Mouse (Mus musculus) limb, embryonic 12.5 days (tissue): ENCODE results near the gene Stk39. TPM values are rescaled to one million over a fixed set of nuclear protein-coding genes. Genes with fewer than 3 reads are reported as not detected.
A peak's percentile ranks its signal among the peaks of the same experiment; 100 is the strongest.

ENCODE experiments used
- ATAC-seq: fragments of 200-750 bp; cut with Nextera tagmentation; 2 replicates; pipeline ENCODE4 v1.8.0; 2017; ENCODE audit warnings: low read depth, moderate TSS enrichment; ENCODE audit not compliant: insufficient number of reproducible peaks, insufficient read depth, low FRiP score, low TSS enrichment
- H3K27ac ChIP-seq: fragments of 300-500 bp; sonication (generic); 2 replicates; pipeline ENCODE4 v1.5.1; 2016; ENCODE audit warnings: mild to moderate bottlenecking, moderate library complexity
- H3K27me3 ChIP-seq: fragments of 300-500 bp; sonication (generic); 2 replicates; pipeline ENCODE4 v1.6.1; 2016; ENCODE audit warnings: mild to moderate bottlenecking, moderate library complexity
- H3K36me3 ChIP-seq: fragments of 300-500 bp; sonication (generic); 2 replicates; pipeline ENCODE4 v1.6.1; 2016; ENCODE audit warnings: mild to moderate bottlenecking, moderate library complexity
- H3K4me1 ChIP-seq: fragments of 300-500 bp; sonication (generic); replicated peaks from 2 replicates; pipeline ENCODE4 v1.6.1; 2016
- H3K4me2 ChIP-seq: fragments of 300-500 bp; sonication (generic); 2 replicates; pipeline ENCODE4 v1.6.1; 2016; ENCODE audit warnings: mild to moderate bottlenecking, moderate library complexity
- H3K4me3 ChIP-seq: fragments of 300-500 bp; sonication (generic); replicated peaks from 2 replicates; pipeline ENCODE4 v1.5.1; 2016; ENCODE audit warnings: mild to moderate bottlenecking
- H3K9ac ChIP-seq: fragments of 300-500 bp; sonication (generic); replicated peaks from 2 replicates; pipeline ENCODE4 v1.6.1; 2016; ENCODE audit warnings: mild to moderate bottlenecking, moderate library complexity
- H3K9me3 ChIP-seq: fragments of 300-500 bp; sonication (generic); 2 replicates; pipeline ENCODE4 v1.6.1; 2016; ENCODE audit warnings: mild to moderate bottlenecking, moderate library complexity
- WGBS: fragments of 180-500 bp; shearing (Covaris S2); methylation state at CpG from one replicate; pipeline ENCODE4 v1.1.7; 2016; 5-methylcytosine and 5-hydroxymethylcytosine counted together
- polyA plus RNA-seq: library from polyadenylated mRNA; unstranded; fragments of >200 nt; fragmentation: Nextera tagmentation; extraction: Ambion mirVana; gene quantifications from 2 replicates; pipeline ENCODE4 v1.2.1, GENCODE M21; 2016

Gene Stk39
- polyA plus RNA-seq, 1 experiment from 2014 or later, result 18.5 TPM

DNA sequence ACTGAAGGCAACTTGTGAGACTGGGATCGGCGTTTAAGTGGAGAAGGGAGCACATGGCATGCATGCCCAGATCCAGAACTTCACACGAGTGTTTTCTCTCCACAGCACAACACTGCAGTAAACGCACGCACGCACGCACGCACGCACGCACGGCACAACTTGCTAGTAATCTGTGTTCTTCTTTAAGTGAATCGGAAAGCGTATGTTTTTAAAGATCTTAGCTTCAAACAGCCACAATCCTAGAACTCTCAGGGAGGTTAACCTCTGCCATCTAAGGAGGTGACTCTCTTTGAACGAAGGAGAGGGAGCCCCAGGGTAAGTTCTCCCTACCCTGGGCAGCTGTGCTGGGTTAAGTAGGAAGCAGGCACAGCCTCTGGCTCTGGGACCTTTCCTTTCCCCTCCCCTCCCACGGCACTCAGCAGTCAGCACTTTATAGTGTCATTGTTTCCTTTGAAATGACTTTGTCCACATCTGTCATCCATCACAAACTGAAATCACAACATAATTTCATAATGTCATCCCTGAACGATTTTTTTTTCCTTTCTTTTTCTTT, 66.8 kb downstream of the Stk39 start:
- Histone ChIP-seq H3K4me1 (peaks cover 56% of the 10 kb centered on the region), H3K9ac (0 out of 2 replicates have a peak overlapping the region, but pooled peaks have one; percentile 8), H3K27ac (peak overlapping the region; percentile 66), H3K4me3 (0 out of 2 replicates have a peak overlapping the region, but pooled peaks have one; percentile 15), H3K36me3 (no peaks in the 10 kb centered on the region), H3K27me3 (no peaks in the 10 kb centered on the region), H3K9me3 (no peaks in the 10 kb centered on the region), H3K4me2 (peak overlapping the region; percentile 51)
- 11% methylated on average over 16 of the region's 16 CpGs for WGBS
- no peak for ATAC-seq

DNA sequence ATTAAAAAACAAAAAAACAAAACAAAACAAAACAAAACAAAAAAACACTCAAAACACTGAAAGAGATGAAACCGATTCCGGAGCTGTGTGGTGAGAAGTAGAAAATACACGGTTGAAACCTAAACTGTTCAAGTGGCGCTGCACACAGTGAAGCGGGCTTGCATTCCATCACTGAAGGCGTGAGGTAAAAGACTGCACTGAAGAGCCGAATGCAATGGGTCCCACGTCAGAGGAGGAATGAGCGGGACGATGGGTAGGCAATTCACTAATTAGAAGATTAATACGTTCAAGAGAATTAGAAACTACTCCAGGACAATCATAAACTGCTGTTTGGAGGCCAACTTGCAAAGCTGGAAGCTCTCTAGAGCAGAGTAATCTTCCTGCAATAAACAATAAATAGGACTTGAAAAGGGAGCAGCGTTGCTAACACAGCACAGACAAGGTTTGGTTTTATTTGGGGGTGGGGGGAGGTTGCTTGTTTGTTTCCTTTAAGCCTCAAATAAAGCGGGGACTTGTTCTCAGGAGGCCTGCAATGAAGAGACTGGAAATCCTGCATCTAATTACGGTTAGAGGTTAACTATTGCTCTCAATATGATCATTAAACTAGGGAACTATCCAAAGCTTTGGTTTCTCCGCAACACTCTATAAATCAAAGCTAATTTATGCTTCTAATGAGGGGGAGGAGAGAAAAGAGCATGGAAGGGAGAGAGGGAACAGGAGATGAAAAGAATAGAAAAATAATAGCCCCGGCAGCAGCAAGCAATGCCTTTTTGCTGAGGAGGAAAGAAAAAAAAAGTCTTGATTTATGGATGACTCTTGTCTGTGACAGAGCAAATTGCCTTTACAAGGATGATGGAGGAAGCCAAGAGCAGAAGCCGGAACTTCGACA, 67.5 kb downstream of the Stk39 start:
- H3K9ac ChIP-seq, result 0 out of 2 replicates have a peak overlapping the region, but pooled peaks have one; percentile 8
- H3K4me2 ChIP-seq, result peak overlapping the region; percentile 51
- H3K36me3 ChIP-seq, result no peaks in the 10 kb centered on the region
- peak overlapping the region; percentile 66 for H3K27ac ChIP-seq
- no peaks in the 10 kb centered on the region for H3K27me3 ChIP-seq
- WGBS, result 8% methylated on average over 18 of the region's 18 CpGs
- H3K9me3 ChIP-seq, result no peaks in the 10 kb centered on the region
- H3K4me1 ChIP-seq, result peaks cover 49% of the 10 kb centered on the region
- peak overlapping the region; percentile 15 for H3K4me3 ChIP-seq
- ATAC-seq, result no peak

DNA sequence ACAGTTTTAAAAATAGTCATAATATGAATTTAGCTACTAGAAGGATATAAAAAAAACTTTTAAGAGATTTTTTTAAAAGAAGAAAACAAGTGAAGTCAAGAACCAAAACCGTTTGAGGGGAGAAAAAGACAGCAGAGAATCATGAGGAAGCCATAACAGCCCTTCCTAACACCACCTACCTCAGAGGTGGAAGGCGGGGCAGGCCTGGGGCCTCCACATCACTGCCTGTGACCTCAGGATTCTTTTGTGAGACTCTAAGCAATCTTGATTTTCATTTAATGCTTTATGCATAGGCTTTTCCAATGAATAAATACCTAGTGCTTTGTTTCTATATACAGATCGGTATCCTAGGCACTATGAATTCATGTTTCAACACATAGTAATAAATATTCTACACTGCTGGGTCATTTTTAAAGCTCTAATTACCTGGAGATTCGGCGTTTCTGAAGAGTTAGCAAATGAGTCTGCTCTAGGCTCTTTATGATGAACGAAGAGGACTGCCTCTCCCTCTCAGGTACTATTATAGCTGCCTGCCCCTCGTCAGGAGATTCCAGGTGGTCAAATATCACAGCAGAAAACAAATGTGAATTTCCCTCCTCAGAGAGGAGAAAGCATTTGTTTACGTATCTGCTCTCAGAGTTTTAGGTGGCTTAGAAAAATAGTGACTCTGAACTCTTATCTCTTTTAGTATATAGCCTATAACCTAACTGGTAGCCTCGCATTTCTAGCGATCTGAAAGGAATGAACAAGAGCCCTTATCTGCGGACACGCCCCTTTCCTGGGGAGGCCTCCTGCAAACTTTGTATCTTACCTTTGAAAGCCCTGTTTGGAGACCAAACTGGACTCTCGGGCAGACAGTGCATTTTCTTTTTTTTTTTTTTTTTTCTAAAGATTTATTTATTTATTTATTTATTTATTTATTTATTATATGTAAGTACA, 78.2 kb downstream of the Stk39 start:
- no peaks in the 10 kb centered on the region for H3K27me3 ChIP-seq
- H3K4me3 ChIP-seq, result no peak overlapping the region
- no peak overlapping the region for H3K4me2 ChIP-seq
- H3K9ac ChIP-seq, result no peak overlapping the region
- peaks cover 11% of the 10 kb centered on the region; the same call in 1 of the 2 replicates for H3K36me3 ChIP-seq
- H3K9me3 ChIP-seq, result no peaks in the 10 kb centered on the region
- ATAC-seq, result no peak
- H3K4me1 ChIP-seq, result 0 out of 2 replicates have a peak, but pooled peaks cover 2% of the 10 kb centered on the region
- 74% methylated on average over 13 of the region's 13 CpGs for WGBS
- no peak overlapping the region for H3K27ac ChIP-seq

DNA sequence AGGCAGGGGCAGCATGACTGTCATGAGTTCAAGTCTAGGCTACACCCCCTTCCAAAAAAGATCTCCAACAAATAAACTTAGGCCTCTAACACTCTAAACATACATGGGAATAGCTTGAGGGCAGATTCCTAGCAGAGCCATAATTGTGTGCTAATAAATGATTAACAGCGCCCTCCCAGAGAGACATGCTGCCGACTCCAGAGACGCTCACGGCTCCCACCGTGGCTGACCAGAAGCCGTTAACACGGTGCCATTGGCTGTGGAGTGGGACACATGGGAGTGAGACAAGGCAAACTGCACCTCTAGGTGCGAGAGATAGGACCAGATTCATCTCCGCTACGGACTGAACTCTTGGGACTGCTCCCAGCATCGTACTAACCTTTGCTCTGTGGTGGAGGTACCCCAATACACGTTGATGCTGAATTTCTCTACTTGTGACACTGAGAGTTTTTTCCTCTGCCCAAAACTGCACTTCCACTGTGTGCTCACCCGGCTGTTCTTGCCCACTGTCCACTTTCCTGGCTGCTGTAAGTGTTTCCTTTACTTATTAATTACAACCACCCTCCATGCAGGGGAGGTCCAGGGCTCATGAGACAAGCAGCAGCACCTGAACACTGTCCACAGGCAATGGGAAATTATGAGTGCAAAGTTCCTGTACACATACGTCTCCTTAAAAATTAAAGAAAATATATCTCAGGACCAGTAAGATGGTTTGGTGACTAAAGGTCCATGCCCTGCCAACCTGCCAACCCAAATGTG, 84.1 kb downstream of the Stk39 start:
- no peak overlapping the region for H3K4me3 ChIP-seq
- H3K4me1 ChIP-seq, result peaks cover 6% of the 10 kb centered on the region
- H3K9me3 ChIP-seq, result no peaks in the 10 kb centered on the region
- no peak for ATAC-seq
- H3K4me2 ChIP-seq, result no peak overlapping the region
- no peaks in the 10 kb centered on the region for H3K27me3 ChIP-seq
- H3K9ac ChIP-seq, result no peak overlapping the region
- WGBS, result 68% methylated on average over 14 of the region's 14 CpGs
- no peak overlapping the region for H3K27ac ChIP-seq
- H3K36me3 ChIP-seq, result no peaks in the 10 kb centered on the region

DNA sequence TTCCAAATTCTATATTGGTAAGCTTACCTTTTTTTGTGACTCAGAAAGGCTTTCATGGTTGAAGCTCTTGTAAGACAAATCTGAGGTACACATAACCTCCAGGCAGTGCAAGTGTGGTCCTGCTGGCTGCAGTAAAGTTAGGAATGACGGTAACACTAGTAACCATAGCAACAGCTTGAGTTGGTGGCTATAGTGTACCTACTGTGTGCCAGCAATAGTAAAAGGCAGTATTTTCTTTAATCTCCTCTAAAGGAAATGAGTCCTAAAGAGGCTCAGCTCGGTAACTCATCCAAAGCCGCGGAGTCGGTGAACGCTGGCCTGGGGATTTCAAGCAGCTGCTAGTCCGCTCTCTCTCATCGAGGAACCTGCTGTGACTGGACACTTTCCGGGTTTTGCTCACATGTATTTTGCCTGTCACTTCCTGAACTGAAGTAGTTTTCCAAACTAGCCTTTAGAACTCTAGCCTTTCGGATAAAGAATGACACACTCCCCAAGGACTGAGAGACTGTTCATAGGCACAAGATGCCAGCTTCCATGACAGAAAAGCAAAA, 85.7 kb downstream of the Stk39 start:
- H3K9me3 ChIP-seq, result no peaks in the 10 kb centered on the region
- no peak overlapping the region for H3K27ac ChIP-seq
- peaks cover 18% of the 10 kb centered on the region for H3K4me1 ChIP-seq
- no peak overlapping the region for H3K4me2 ChIP-seq
- no peak overlapping the region for H3K9ac ChIP-seq
- 73% methylated on average over 10 of the region's 10 CpGs for WGBS
- ATAC-seq, result no peak
- H3K27me3 ChIP-seq, result no peaks in the 10 kb centered on the region
- H3K36me3 ChIP-seq, result no peaks in the 10 kb centered on the region
- no peak overlapping the region for H3K4me3 ChIP-seq

DNA sequence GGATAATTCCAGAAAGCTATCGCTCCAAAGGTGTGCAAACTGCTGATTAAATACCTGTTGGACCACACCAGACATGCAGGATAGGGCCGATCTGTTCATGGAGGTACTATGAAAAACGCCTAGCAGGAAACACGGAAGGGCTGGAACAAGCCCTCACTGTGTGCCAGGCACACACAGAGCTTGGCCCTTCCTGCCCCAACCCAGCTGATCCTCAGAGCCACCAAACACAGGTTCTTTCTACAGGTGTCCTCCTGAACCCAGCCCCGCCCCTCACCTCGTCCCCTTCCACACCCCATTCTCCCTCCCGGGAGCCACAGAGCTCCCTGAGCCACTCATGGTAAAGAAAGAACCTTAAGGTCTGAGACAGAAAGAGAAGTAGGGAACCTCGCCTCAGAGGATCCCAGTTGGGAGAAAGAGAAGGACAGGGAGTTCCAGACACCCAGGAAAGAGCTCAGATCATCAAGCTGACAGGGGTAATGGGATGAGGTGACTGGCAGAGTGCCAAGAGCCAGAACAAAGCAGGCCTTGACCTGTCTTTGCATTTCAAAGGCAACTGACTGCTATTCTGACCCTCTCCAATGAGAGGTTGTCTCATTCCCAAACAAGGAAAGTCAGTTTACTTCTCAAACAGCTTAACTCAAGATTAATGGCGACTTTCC, 86.3 kb downstream of the Stk39 start:
- Histone ChIP-seq H3K27me3 (no peaks in the 10 kb centered on the region), H3K9ac (no peak overlapping the region), H3K27ac (no peak overlapping the region), H3K9me3 (no peaks in the 10 kb centered on the region), H3K4me3 (no peak overlapping the region), H3K36me3 (no peaks in the 10 kb centered on the region), H3K4me1 (peaks cover 23% of the 10 kb centered on the region), H3K4me2 (no peak overlapping the region)
- 76% methylated on average over 9 of the region's 9 CpGs for WGBS
- ATAC-seq, result no peak

DNA sequence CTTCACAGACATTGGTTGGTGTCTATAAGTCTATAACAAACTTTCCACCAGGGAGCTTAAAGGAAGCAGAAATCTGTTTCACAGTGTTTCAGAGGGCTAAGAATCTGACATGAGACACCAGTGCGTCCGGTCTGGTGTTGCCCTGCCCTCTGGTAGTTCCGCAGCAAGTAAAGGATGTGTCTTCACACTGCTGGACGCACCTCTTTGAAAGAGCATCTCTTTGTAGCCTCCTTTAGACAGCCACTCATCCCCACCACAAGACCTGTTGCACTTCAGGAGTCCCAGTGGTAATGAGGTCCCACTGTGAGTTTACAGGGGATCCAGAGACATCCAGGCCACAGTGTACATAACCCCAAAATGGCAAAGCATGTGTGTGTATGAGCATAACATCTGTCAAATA, 88.1 kb downstream of the Stk39 start:
- H3K4me2 ChIP-seq, result no peak overlapping the region
- H3K27ac ChIP-seq, result no peak overlapping the region
- H3K9me3 ChIP-seq, result no peaks in the 10 kb centered on the region
- H3K27me3 ChIP-seq, result no peaks in the 10 kb centered on the region
- H3K9ac ChIP-seq, result no peak overlapping the region
- H3K4me1 ChIP-seq, result peaks cover 30% of the 10 kb centered on the region
- H3K36me3 ChIP-seq, result no peaks in the 10 kb centered on the region
- ATAC-seq, result no peak
- 88% methylated on average over 4 of the region's 4 CpGs for WGBS
- no peak overlapping the region for H3K4me3 ChIP-seq

DNA sequence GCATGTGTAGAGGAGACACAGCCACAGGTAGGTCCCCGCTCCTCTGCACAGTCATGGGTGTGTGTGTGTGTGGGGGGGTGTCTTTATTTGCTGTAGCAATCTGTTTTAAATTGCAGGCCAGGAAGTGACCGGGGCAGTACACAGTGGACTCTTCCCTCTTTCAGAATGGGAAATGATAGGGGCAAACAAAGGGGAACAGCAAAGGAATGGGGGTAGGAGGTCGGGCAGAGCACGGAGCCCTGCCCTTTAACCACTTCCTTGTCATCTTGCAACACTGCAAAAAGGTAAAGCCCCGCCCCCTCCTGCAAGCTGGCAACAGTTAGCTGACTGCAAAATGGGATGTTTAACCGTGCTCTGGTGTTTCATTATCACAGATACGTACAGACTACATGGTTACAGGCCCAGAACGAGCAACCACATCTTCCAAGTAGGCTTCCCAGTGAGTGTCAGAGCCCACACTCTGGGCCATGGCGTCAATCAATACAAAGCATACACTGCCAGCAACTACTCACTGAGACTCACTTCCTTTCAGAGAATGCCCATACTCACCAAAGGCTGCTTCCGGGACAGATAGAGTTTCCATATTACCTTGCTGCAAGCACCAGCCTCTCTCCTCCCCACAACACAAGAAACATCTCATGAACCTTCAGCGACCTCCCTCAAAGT, 89.5 kb downstream of the Stk39 start:
- ATAC-seq, result no peak
- H3K4me3 ChIP-seq, result no peak overlapping the region
- peaks cover 25% of the 10 kb centered on the region for H3K4me1 ChIP-seq
- no peak overlapping the region for H3K4me2 ChIP-seq
- H3K27ac ChIP-seq, result no peak overlapping the region
- no peaks in the 10 kb centered on the region for H3K36me3 ChIP-seq
- no peak overlapping the region for H3K9ac ChIP-seq
- no peaks in the 10 kb centered on the region for H3K9me3 ChIP-seq
- WGBS, result 51% methylated on average over 11 of the region's 11 CpGs
- H3K27me3 ChIP-seq, result no peaks in the 10 kb centered on the region

DNA sequence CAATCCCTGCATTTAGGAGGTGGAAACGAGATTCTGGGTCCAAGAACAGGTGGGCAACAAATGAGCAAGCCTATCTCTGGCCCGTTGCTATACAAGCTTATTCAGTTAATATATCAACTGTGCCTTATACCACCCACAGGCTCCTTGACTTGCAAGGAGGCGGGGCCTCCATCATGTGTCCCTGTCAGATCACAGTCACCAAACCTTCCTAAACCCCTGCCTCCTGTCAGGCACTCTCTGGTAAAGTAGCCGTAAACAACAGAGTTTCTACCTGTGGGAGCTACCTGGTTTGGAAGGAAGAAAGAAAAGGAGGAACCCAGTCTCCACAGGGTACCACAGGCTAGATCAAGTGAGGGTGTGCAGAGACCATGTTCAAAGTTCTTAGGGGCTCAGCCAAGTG, 90.2 kb downstream of the Stk39 start:
- no peak overlapping the region for H3K9ac ChIP-seq
- H3K4me1 ChIP-seq, result peaks cover 28% of the 10 kb centered on the region
- no peak for ATAC-seq
- H3K27ac ChIP-seq, result no peak overlapping the region
- no peaks in the 10 kb centered on the region for H3K36me3 ChIP-seq
- no peak overlapping the region for H3K4me3 ChIP-seq
- no peaks in the 10 kb centered on the region for H3K9me3 ChIP-seq
- no peaks in the 10 kb centered on the region for H3K27me3 ChIP-seq
- WGBS, result 68% methylated on average over 4 of the region's 4 CpGs
- no peak overlapping the region for H3K4me2 ChIP-seq
